Mouse (Mus musculus): ENCODE data around the gene Aen. TPM values are rescaled to one million over a fixed set of nuclear protein-coding genes. Genes with fewer than 3 reads are reported as not detected.

The Aen gene
- total and polyA plus RNA-seq, 3 experiments, result 69.1 to 74.2 (median 72.9) TPM

- no peaks in the 10 kb centered on the region for H3K79me2 ChIP-seq (replicated peaks; ENCODE audit: control insufficient read depth, extremely low read depth, insufficient read depth, poor library complexity, severe bottlenecking)
- peaks cover 31 to 44% of the 10 kb centered on the region in 2 experiments for H3K36me3 ChIP-seq (replicated peaks in 1 of 2; ENCODE audit: control insufficient read depth in 1 of 2, insufficient read depth in 1 of 2, low read length in 1 of 2)
- H3K9ac ChIP-seq (ENCODE audit: insufficient read depth, low read depth), result no peak overlapping the region
- H3K9me3 ChIP-seq (replicated peaks; ENCODE audit: low read length), result no peaks in the 10 kb centered on the region
- no peak overlapping the region for H3K27ac ChIP-seq (ENCODE audit: insufficient read depth, low read depth)
- H3K4me1 ChIP-seq (ENCODE audit: control insufficient read depth in 1 of 2, insufficient read depth in 2 of 2), result peaks cover 16 to 56% of the 10 kb centered on the region in 2 experiments
- dilution Hi-C loops (cut with MboI; ENCODE audit: extremely low pct_ligation_motif_present, extremely low pct_unique_long_range_greater_than_20kb, low sequenced_read_pairs) (no loop called here), in situ Hi-C loops (cut with MboI; ENCODE audit: low pct_ligation_motif_present, low pct_unique_long_range_greater_than_20kb, low sequenced_read_pairs) (loop anchor here (25.0 kb wide), 1 partner anchor 452 kb away; no protein-coding TSS in a partner anchor)
- no peak overlapping the region for H3K4me2 ChIP-seq (ENCODE audit: insufficient read depth, low read depth, poor library complexity, severe bottlenecking)
- no peaks in the 10 kb centered on the region for H3K27me3 ChIP-seq (replicated peaks)
- DNase-seq (ENCODE audit: extremely low read depth), result no peak
- TF ChIP-seq CTCF (conservative IDR thresholded peaks at IDR 0.05 in 1 of 2, IDR thresholded peaks at IDR 0.05 in 1 of 2; ENCODE audit: low read depth in 2 of 2, low read length in 2 of 2) (peak; percentile 16 to 54; a peak in 2 of 4 replicates), POLR2A (IDR thresholded peaks at IDR 0.05; ENCODE audit: low read depth, low read length) (peak; percentile 25; the same call in 1 of the 2 replicates), SMC3 (IDR thresholded peaks at IDR 0.05; ENCODE audit: low read depth, low read length) (peak; percentile 21), RAD21 (IDR thresholded peaks at IDR 0.05; ENCODE audit: low read depth, low read length) (peak; percentile 3; the same call in 1 of the 2 replicates), NRF1 (IDR thresholded peaks at IDR 0.05; ENCODE audit: low read depth, low read length) (no peak), HCFC1 (IDR thresholded peaks at IDR 0.05; ENCODE audit: low read depth, low read length) (no peak), POLR2AphosphoS2 (IDR thresholded peaks at IDR 0.05; ENCODE audit: low read depth, low read length) (peak; percentile 15; the same call in 1 of the 2 replicates)
- H3K4me3 ChIP-seq (replicated peaks in 1 of 3; ENCODE audit: low read depth in 2 of 3, low read length in 2 of 3, poor library complexity in 1 of 3), result no peak overlapping the region
These were observed 14.9 kb downstream of the Aen start for GRCm38 (mm10) chr7:78910336-78911098.

GRCm38 (mm10) chr7:78911209-78911608 lies 15.6 kb downstream of the Aen start:
- no peak overlapping the region for H3K27ac ChIP-seq (ENCODE audit: insufficient read depth, low read depth)
- in situ Hi-C loops (cut with MboI; ENCODE audit: low pct_ligation_motif_present, low pct_unique_long_range_greater_than_20kb, low sequenced_read_pairs), result loop anchor here (25.0 kb wide), 1 partner anchor 451 kb away; no protein-coding TSS in a partner anchor
- dilution Hi-C loops (cut with MboI; ENCODE audit: extremely low pct_ligation_motif_present, extremely low pct_unique_long_range_greater_than_20kb, low sequenced_read_pairs), result no loop called here
- no peak overlapping the region for H3K4me2 ChIP-seq (ENCODE audit: insufficient read depth, low read depth, poor library complexity, severe bottlenecking)
- H3K27me3 ChIP-seq (replicated peaks), result no peaks in the 10 kb centered on the region
- H3K9me3 ChIP-seq (replicated peaks; ENCODE audit: low read length), result no peaks in the 10 kb centered on the region
- peaks cover 16 to 51% of the 10 kb centered on the region in 2 experiments for H3K4me1 ChIP-seq (ENCODE audit: control insufficient read depth in 1 of 2, insufficient read depth in 2 of 2)
- no peaks in the 10 kb centered on the region for H3K79me2 ChIP-seq (replicated peaks; ENCODE audit: control insufficient read depth, extremely low read depth, insufficient read depth, poor library complexity, severe bottlenecking)
- no peak overlapping the region for H3K9ac ChIP-seq (ENCODE audit: insufficient read depth, low read depth)
- H3K36me3 ChIP-seq (replicated peaks in 1 of 2; ENCODE audit: control insufficient read depth in 1 of 2, insufficient read depth in 1 of 2, low read length in 1 of 2), result peaks cover 25 to 39% of the 10 kb centered on the region in 2 experiments
- no peak overlapping the region for H3K4me3 ChIP-seq (replicated peaks in 1 of 3; ENCODE audit: low read depth in 2 of 3, low read length in 2 of 3, poor library complexity in 1 of 3)
- TF ChIP-seq MXI1 (IDR thresholded peaks at IDR 0.05; ENCODE audit: low read depth, low read length), result no peak
- no peak for TF ChIP-seq ZKSCAN1 (IDR thresholded peaks at IDR 0.05; ENCODE audit: borderline replicate concordance, low read depth, low read length)
- no peak for TF ChIP-seq POLR2A (IDR thresholded peaks at IDR 0.05; ENCODE audit: low read depth, low read length)
- TF ChIP-seq ETS1 (conservative IDR thresholded peaks at IDR 0.05; ENCODE audit: low read depth, low read length), result no peak
- TF ChIP-seq CTCF (conservative IDR thresholded peaks at IDR 0.05 in 1 of 2, IDR thresholded peaks at IDR 0.05 in 1 of 2; ENCODE audit: low read depth in 2 of 2, low read length in 2 of 2), result no peak
- no peak for TF ChIP-seq MAZ (IDR thresholded peaks at IDR 0.05; ENCODE audit: low read depth, low read length)
- no peak for TF ChIP-seq MAX (IDR thresholded peaks at IDR 0.05; ENCODE audit: low read length)
- no peak for TF ChIP-seq USF1 (IDR thresholded peaks at IDR 0.05; ENCODE audit: low read depth, low read length)
- TF ChIP-seq GABPA (IDR thresholded peaks at IDR 0.05; ENCODE audit: insufficient replicate concordance, low read depth, low read length), result no peak
- TF ChIP-seq SIN3A (IDR thresholded peaks at IDR 0.05; ENCODE audit: low read length), result no peak
- no peak for TF ChIP-seq TBP (conservative IDR thresholded peaks at IDR 0.05; ENCODE audit: low read depth, low read length)
- no peak for TF ChIP-seq ZMIZ1 (IDR thresholded peaks at IDR 0.05; ENCODE audit: low read depth, low read length)
- no peak for TF ChIP-seq USF2 (conservative IDR thresholded peaks at IDR 0.05; ENCODE audit: low read depth, low read length)
- TF ChIP-seq NELFE (IDR thresholded peaks at IDR 0.05; ENCODE audit: low read depth, low read length), result no peak
- no peak for TF ChIP-seq ELF1 (IDR thresholded peaks at IDR 0.05; ENCODE audit: low read depth, low read length)
- no peak for TF ChIP-seq MAFK (IDR thresholded peaks at IDR 0.05; ENCODE audit: insufficient replicate concordance, low read length)
- TF ChIP-seq RAD21 (IDR thresholded peaks at IDR 0.05; ENCODE audit: low read depth, low read length), result no peak
- TF ChIP-seq JUND (conservative IDR thresholded peaks at IDR 0.05; ENCODE audit: low read depth, low read length), result no peak
- TF ChIP-seq BHLHE40 (IDR thresholded peaks at IDR 0.05; ENCODE audit: low read depth, low read length), result no peak
- TF ChIP-seq ZNF384 (IDR thresholded peaks at IDR 0.05; ENCODE audit: low read depth, low read length), result no peak
- DNase-seq (ENCODE audit: extremely low read depth), result no peak

Data from CH12.LX (cell line).